In the genomic region with DNA sequence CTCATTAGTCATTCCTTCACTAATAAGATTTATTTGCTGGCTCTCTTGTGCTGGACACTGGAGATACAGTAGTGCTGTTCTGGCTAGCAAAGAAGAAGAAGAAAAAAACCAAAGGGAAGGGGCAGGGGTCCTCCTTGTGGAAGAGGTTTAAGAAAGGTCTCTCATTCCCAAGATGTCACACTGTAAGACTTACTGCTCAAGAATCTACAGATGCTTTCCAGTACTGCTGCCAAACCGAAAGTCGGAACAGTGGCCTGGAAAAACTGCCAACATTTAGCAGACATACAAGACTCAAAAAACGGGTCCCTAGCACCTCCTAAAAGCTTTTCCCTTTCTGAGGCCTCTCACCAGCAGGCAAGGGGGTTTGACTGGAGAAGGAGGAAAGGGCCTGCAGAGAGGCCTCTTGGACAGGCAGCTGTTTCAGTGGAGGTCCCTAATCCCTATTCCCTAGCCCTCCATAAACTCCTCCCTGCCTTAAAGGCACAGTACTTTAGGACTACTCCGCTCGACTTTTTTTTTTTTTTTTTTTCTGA, we compare ENCODE assay signal across 7 mouse cellular contexts. TPM values are rescaled to one million over a fixed set of nuclear protein-coding genes. Genes with fewer than 3 reads are reported as not detected.
DNase-seq lines count a peak whose midpoint lies in the region; ATAC-seq lines count a peak whose summit lies in the region.

No protein-coding gene starts in this region.

- H3K9me3 ChIP-seq in intestine, embryonic 15.5 days = no peaks in the 10 kb centered on the region
- no peaks in the 10 kb centered on the region for H3K9me3 ChIP-seq in limb, embryonic 10.5 days (replicated peaks)
- H3K9me3 ChIP-seq in midbrain, embryonic 14.5 days (ENCODE audit: control insufficient read depth, low read length) = no peaks in the 10 kb centered on the region

- H3K4me2 ChIP-seq in intestine, embryonic 15.5 days (replicated peaks) = 0 out of 2 replicates have a peak overlapping the region, but pooled peaks have one; percentile 3
- no peak overlapping the region for H3K4me2 ChIP-seq in midbrain, embryonic 14.5 days (ENCODE audit: low read length)

- peak; percentile 95 for DNase-seq in adipocyte (ENCODE audit: low spot score)
- DNase-seq in embryo, embryonic 10.5 days (ENCODE audit: low spot score) = peak; percentile 67
- peak; percentile 16 to 30 for DNase-seq in gastrocnemius, postnatal 36 days
- DNase-seq in limb, embryonic 10.5 days (ENCODE audit: low spot score) = peak; percentile 39
- peak; percentile 71 for DNase-seq in midbrain, embryonic 14.5 days
- peak; percentile 60 for DNase-seq in testis, postnatal 14 days (ENCODE audit: low spot score)

- no peaks in the 10 kb centered on the region for H3K36me3 ChIP-seq in intestine, embryonic 15.5 days
- no peaks in the 10 kb centered on the region for H3K36me3 ChIP-seq in limb, embryonic 10.5 days
- H3K36me3 ChIP-seq in midbrain, embryonic 14.5 days (ENCODE audit: control insufficient read depth, insufficient read depth, low read length) = no peaks in the 10 kb centered on the region

- intact Hi-C loops in gastrocnemius, postnatal 36 days (cut with DNase I) = no loop called here

- ATAC-seq in intestine, embryonic 15.5 days = peak; percentile 90
- peak; percentile 57; the same call in 1 of the 2 replicates for ATAC-seq in midbrain, embryonic 14.5 days (ENCODE audit: low FRiP score, low TSS enrichment)

- H3K4me3 ChIP-seq in intestine, embryonic 15.5 days (replicated peaks) = no peak overlapping the region
- no peak overlapping the region for H3K4me3 ChIP-seq in limb, embryonic 10.5 days
- H3K4me3 ChIP-seq in midbrain, embryonic 14.5 days (replicated peaks; ENCODE audit: low read depth, low read length) = no peak overlapping the region

- 32% methylated on average over 5 of the region's 5 CpGs for WGBS in intestine, embryonic 15.5 days
- WGBS in limb, embryonic 10.5 days = 30% methylated on average over 5 of the region's 5 CpGs
- 27% methylated on average over 5 of the region's 5 CpGs for WGBS in midbrain, embryonic 14.5 days

- H3K27ac ChIP-seq in intestine, embryonic 15.5 days = peak overlapping the region; percentile 73
- no peak overlapping the region; the same call in 1 of the 2 replicates for H3K27ac ChIP-seq in limb, embryonic 10.5 days
- H3K27ac ChIP-seq in midbrain, embryonic 14.5 days (replicated peaks; ENCODE audit: low read depth, low read length) = 0 out of 2 replicates have a peak overlapping the region, but pooled peaks have one; percentile 26

- no peaks in the 10 kb centered on the region for H3K27me3 ChIP-seq in intestine, embryonic 15.5 days (replicated peaks)
- H3K27me3 ChIP-seq in limb, embryonic 10.5 days (ENCODE audit: low read depth, poor library complexity, severe bottlenecking) = no peaks in the 10 kb centered on the region
- no peaks in the 10 kb centered on the region for H3K27me3 ChIP-seq in midbrain, embryonic 14.5 days (ENCODE audit: control insufficient read depth, insufficient read depth, low read length)

- H3K9ac ChIP-seq in intestine, embryonic 15.5 days = no peak overlapping the region
- H3K9ac ChIP-seq in midbrain, embryonic 14.5 days (replicated peaks; ENCODE audit: low read length) = no peak overlapping the region

- no peaks in the 10 kb centered on the region for H3K4me1 ChIP-seq in intestine, embryonic 15.5 days (replicated peaks)
- H3K4me1 ChIP-seq in limb, embryonic 10.5 days = peaks cover 12% of the 10 kb centered on the region; the same call in 1 of the 2 replicates
- no peaks in the 10 kb centered on the region for H3K4me1 ChIP-seq in midbrain, embryonic 14.5 days (ENCODE audit: control insufficient read depth, insufficient read depth, low read length)

RNA-seq across cellular contexts. Expression of gene Pgrmc1, which starts 45.9 kb away (rescaled TPM):
- 1 to 10 TPM; 6.4 to 8.0 TPM for total RNA-seq in gastrocnemius, postnatal 36 days (2021)
- polyA plus RNA-seq in intestine, embryonic 15.5 days (2015; fragmentation: Nextera tagmentation; extraction: Ambion mirVana) = 203 and 215 TPM in 2 replicates
- 362 and 378 TPM in 2 replicates for polyA plus RNA-seq in limb, embryonic 10.5 days (2016; fragmentation: Nextera tagmentation; extraction: Ambion mirVana)
- polyA plus RNA-seq in midbrain, embryonic 14.5 days (2014; fragmentation: Nextera tagmentation; extraction: Ambion mirVana) = 708 and 733 TPM in 2 replicates

Comparison
In these comparisons a context has a peak if more than half of its experiments do, and no peak if none do; other contexts are left out.
1. DNase-seq: peak in every context shown above with its lines; median percentile 95 in adipocyte; 71 in midbrain, embryonic 14.5 days; 67 in embryo, embryonic 10.5 days; 60 in testis, postnatal 14 days; 39 in limb, embryonic 10.5 days; 23 in gastrocnemius, postnatal 36 days.